Mouse (Mus musculus): ENCODE results near the gene Cpt1b.

The Cpt1b gene

DNA sequence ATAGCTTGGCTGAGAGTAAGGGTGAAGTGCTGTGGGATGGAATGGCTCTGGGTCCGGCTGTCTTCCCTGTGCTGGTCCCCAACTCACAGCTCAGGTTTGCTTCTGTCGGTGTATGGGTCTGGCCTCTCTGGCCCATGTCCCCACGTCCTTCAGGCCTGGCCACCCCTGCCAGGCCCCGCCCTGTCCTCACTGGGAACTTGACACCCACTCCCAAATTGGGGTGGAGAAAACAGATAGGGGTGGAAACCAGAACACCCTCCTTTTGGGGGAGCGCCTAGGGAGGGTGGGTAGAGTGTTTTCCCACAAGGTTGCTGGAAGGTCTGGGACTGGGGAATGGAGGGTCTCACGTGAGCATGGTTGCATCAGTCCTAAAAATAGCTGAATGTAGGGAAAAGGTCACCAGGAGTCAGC lies at the start of gene Cpt1b:
Gene Cpt1b, minus strand, starts transcription at position 153 of the 411 bp plus-strand sequence.
- no peak for DNase-seq (ENCODE audit: low spot score in 2 of 2)

DNA sequence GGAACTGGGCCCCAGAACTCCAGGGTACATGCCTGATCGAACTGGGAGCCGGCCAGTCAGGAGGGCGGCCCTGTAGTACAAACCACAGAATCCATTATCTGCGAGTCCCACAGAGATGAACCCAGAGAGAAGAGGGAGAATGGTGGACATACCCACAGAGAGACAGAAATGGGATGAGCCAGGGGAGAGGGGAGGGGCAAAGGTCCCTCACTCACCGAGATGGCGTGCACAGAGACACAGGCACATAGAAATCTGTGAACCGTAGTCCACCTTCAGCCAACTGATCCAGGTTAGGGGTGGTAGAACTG lies 49.6 kb upstream of the Cpt1b start:
- no peak for DNase-seq (ENCODE audit: low spot score in 2 of 2)

- DNase-seq (ENCODE audit: low spot score in 2 of 2) = no peak
Measured at GRCm38 (mm10) chr15:89474596-89475292, 49.1 kb upstream of the Cpt1b start.

DNA sequence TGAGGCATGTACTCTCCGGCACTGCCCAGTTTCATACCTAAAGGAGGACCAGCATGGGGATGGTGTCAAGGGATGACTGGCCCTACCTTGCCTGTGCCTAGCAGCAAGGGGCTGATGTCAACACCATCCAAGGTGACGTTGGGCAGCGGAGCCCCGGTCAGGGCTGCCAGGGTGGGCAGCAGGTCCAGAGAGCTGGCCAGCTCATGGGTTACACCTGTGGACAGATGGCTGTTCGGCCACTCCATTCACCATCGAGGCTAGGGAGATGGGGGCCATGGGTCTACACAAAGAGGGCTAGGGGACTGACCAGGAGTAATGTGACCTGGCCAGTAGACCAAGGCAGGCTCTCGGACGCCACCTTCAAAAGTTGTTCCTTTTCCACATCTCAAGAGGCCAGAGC lies 48.3 kb upstream of the Cpt1b start:
- DNase-seq (ENCODE audit: low spot score in 2 of 2) = no peak

- DNase-seq (ENCODE audit: low spot score in 2 of 2) = no peak
Measured at GRCm38 (mm10) chr15:89473370-89473769, 47.7 kb upstream of the Cpt1b start.

- no peak for DNase-seq (ENCODE audit: low spot score in 2 of 2)
Measured at GRCm38 (mm10) chr15:89471476-89471875, 45.8 kb upstream of the Cpt1b start.

- no peak for DNase-seq (ENCODE audit: low spot score in 2 of 2)
Measured at GRCm38 (mm10) chr15:89468577-89468976, 42.9 kb upstream of the Cpt1b start.

- DNase-seq (ENCODE audit: low spot score in 2 of 2) = no peak
Measured at GRCm38 (mm10) chr15:89465052-89465451, 39.4 kb upstream of the Cpt1b start.

DNA sequence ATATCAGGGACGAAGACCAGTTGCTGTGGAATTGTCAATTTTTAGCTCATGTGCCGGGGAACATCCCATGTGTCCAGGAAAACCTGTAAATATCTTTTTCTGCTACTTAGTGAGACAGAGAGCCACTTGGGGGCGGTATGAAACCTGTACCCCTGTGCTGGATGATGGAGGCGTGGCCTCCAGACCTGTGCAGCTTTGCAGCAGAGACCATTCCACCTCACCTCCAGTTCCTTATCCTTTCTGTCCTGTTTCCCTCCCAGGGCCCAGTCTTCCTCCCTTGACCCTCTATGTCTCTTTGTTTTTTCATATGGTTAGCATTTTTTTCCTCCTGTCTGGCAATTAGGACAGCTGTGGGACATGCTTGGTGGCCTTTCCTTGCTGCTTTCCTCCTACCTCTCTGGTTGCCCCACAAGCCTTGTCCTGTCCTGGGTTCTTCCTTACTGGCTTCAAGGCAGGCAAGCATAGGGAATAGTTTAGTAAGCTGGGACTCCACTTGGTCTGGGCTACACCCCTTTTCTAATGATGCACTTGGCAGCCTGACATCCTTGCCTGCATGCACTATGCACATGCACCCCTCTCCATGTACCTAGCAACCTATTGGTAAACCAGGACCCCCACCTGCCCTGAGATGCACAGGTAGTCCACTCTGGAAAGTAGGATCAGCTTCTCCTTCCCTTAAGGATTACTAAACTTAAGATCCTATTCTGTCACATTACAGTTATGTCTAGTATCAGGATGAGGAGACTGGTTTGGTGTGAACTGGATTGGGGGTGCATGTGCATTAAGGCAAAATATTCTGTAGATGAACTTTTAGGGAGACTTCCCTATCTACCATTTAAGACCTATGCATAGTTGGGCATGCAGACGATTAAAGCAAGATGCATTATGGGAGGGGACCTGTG lies 37.9 kb upstream of the Cpt1b start:
- no peak for DNase-seq (ENCODE audit: low spot score in 2 of 2)

DNA sequence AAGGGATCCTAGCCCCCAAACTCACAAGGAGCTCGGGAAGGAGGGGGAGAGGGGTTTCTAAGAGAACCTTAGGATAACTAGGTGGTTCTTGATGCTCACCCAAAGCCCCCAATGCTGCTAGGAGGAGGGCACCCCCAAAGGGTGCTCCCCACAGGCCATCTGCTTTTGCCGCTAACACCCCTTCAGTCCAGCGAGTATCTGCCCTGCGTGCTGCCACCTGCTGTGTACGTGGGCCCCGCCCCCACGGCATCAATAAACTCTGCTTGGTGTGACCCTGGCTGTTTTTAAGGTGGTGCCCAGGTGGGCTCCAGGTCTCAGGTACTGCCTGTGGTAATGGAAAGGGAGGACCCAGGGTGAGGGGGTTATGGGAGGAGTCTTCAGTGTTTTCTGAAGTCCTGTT lies 36.5 kb upstream of the Cpt1b start:
- no peak for DNase-seq (ENCODE audit: low spot score in 2 of 2)

DNA sequence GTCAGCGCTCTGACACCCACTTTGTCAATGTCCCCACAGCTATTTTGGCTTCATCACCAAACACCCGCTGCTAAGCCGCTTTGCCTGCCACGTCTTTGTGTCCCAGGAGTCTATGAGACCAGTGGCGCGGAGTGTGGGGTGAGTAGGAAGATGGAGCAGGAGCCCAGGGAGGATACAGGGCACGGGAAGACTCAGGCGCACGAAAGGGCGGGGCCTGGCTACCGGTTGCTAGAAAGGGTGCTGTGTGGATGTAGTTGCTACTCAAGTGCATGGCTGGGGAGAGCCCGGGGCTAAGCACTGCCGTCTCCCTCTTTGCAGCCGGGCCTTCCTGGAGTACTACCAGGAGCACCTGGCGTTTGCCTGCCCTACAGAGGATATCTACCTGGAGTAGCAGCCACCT lies 35.7 kb upstream of the Cpt1b start:
- DNase-seq (ENCODE audit: low spot score in 2 of 2) = no peak

- DNase-seq (ENCODE audit: low spot score in 2 of 2) = no peak
Measured at GRCm38 (mm10) chr15:89460298-89460697, 34.6 kb upstream of the Cpt1b start.

DNA sequence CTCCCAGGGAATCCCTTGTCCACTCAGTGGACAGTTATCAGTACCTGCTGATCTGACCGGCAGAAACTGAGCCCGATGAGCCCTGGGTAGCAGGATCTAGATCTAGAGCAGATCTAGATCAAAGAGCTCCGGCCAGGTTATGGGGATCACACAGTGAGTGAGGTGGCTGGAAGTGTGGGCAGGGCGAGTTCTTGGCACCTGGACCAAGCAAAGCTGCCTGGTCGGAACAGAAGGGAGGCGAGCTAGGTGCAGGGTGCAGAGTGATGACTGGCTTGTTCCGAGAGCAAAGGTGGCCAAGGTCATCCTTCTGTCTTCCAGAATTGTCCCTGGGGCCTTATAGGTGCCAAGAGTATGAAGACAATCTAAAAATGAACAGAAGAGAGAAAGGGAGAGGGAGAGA lies 34.2 kb upstream of the Cpt1b start:
- DNase-seq (ENCODE audit: low spot score in 2 of 2) = no peak

GRCm38 (mm10) chr15:89458942-89459341 lies 33.3 kb upstream of the Cpt1b start:
- DNase-seq (ENCODE audit: low spot score in 2 of 2) = peak in 1 of 2 experiments; percentile 26

GRCm38 (mm10) chr15:89455642-89456041 lies 30.0 kb upstream of the Cpt1b start:
- no peak for DNase-seq (ENCODE audit: low spot score in 2 of 2)

DNA sequence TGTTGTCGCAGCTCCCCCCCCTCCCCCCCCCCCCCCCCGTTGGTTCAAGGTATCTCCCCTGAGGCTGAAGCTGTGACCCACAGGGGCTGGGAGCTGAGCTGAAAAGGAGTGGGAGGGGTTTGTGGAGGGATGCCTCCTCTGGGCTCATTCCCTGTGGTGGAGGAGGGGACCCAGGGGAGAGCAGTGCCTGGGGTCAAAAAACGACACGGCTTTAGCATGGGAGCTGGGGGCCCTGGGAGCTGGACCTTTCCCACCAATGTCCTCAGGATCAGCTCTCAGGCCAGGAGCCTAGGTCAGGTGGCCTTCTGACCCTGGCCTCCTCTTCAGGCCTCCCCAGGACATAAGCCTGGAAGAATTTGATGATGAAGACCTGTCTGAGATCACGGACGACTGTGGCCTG lies 29.2 kb upstream of the Cpt1b start:
- no peak for DNase-seq (ENCODE audit: low spot score in 2 of 2)

DNA sequence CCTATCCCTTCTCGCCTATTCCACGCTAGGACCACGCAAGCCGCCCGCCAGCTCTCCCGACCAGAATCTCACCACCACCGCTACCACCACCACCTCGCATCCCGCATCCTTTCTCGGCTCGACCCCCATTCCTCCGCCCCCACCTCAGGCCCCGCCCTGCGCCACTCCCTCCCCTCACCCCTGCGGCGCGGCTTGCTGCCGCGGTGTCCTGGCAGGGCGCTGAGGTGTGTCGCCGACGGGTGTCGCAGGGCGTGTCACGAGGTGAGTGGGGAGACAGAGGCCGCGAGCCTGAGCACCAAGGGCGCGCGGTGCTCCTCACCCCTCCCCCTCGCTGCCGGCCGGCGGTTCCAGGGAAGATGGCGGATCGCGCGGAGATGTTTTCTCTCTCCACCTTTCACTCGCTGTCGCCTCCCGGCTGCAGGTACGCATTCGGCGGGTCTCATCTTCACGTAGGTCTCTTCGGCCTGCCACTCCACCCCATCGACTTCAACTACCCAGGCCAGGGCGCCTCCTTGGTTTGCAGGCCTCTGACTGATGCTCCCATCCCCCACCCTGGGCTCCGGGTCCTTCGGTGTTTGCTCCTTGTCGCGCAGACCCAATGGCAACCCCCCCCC lies 28.3 kb upstream of the Cpt1b start, which contains the start of gene Mapk8ip2:
Gene Mapk8ip2, plus strand, starts transcription at position 49 of the 614 bp plus-strand sequence.
- no peak for DNase-seq (ENCODE audit: low spot score in 2 of 2)

GRCm38 (mm10) chr15:89452906-89453864 lies 27.5 kb upstream of the Cpt1b start:
- peak in 1 of 2 experiments; percentile 49 for DNase-seq (ENCODE audit: low spot score in 2 of 2)

DNA sequence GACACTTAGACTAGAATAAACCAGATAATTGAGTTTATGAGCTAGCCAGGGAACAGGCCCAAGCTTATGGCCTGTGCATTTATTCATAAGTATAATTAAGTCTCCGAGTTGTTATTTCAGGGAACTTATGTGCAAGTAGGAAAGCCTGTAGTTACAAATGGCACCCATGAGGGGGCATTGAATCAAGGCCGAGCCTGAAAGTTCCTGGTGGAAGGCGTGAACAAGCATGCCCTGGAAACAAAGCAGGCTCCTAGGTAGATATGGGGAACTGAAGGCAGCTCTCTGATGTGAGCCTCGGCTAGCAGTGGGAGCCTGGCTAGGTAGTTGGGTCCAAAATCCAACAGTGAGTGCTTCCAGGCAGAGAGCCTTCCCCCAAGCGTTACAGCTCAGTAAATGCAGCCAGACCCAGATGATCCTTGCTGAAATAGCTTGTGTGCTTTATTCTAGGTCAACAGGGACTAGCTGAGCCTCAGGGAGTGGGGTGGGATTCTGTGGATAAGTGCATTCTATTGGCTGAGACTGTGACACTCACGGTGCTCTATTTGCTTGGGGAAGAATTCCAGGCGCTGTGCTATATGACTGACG lies 16.9 kb upstream of the Cpt1b start:
- no peak for DNase-seq (ENCODE audit: low spot score in 2 of 2)

DNA sequence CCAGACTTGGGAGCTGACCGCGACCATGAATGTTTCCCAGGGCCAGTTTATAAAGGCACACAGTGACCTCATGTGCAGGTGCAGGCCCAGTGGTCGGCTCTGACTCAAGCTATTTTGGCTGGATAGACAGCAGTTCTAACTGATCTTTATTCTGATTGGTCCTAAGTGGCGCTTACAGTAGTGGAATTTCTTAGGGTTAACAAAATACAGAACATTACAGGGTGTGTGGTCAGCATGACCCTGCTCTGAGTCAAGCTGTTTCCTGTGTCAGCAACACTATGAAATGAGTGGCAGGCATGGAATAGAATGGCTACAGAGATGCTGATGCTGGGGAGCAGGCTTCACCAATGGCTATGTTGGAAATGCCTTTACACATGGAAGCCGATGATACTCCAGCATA lies 10.2 kb upstream of the Cpt1b start:
- no peak for DNase-seq (ENCODE audit: low spot score in 2 of 2)

DNA sequence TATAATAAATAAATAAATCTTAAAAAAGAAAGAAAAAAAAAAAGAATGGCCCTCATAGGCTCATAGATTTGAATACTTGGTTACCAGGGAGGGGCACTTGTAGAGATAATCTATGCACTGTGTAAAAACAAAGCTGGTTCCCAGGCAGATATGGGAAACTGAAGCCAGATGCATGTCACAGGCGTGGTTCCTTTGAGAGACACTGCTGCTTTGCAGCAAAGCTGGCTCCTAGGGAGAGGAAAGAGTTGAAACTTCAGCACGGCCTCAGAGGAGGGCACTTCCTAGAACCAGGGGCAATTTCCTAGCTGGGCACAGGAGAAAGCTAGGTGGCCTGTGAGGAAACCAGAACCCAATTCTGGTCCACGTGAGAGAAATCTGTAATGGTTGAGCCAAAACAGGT lies 8.5 kb upstream of the Cpt1b start:
- no peak for DNase-seq (ENCODE audit: low spot score in 2 of 2)

Measured in natural killer cell, adult 2 months (primary cell).